Mouse (Mus musculus) forebrain, embryonic 11.5 days (tissue): ENCODE results near the gene Rnf128. TPM values are rescaled to one million over a fixed set of nuclear protein-coding genes. Genes with fewer than 3 reads are reported as not detected.

Experiments used
- ATAC-seq: fragments of 200-750 bp; cut with Nextera tagmentation; replicated peaks from 2 replicates; pipeline ENCODE4 v1.8.0; 2017; ENCODE audit warnings: moderate TSS enrichment; ENCODE audit not compliant: low FRiP score
- DNase-seq: peaks from one replicate; pipeline ENCODE4 v3.0.0-alpha.2; 2017; ENCODE audit warnings: low spot score
- H3K27ac ChIP-seq: fragments of 300-500 bp; sonication (generic); 2 replicates; pipeline ENCODE4 v1.5.1; 2014; ENCODE audit warnings: low read depth, low read length
- H3K27me3 ChIP-seq: fragments of 300-500 bp; sonication (generic); 2 replicates; pipeline ENCODE4 v1.6.1; 2014; ENCODE audit warnings: mild to moderate bottlenecking, low read length, mixed read lengths; ENCODE audit not compliant: control insufficient read depth, insufficient read depth
- H3K36me3 ChIP-seq: fragments of 300-500 bp; sonication (generic); 2 replicates; pipeline ENCODE4 v1.6.1; 2014; ENCODE audit warnings: mild to moderate bottlenecking, low read length, moderate library complexity, mixed read lengths; ENCODE audit not compliant: control insufficient read depth, insufficient read depth
- H3K4me1 ChIP-seq: fragments of 300-500 bp; sonication (generic); replicated peaks from 2 replicates; pipeline ENCODE4 v1.6.1; 2014; ENCODE audit warnings: low read length, mixed read lengths; ENCODE audit not compliant: control insufficient read depth, insufficient read depth
- H3K4me2 ChIP-seq: fragments of 300-500 bp; sonication (generic); 2 replicates; pipeline ENCODE4 v1.6.1; 2014; ENCODE audit warnings: low read depth, mild to moderate bottlenecking, low read length, moderate library complexity, mixed read lengths; ENCODE audit not compliant: severe bottlenecking
- H3K4me3 ChIP-seq: fragments of 300-500 bp; sonication (generic); 2 replicates; pipeline ENCODE4 v1.5.1; 2014; ENCODE audit warnings: low read depth, low read length
- H3K9ac ChIP-seq: fragments of 300-500 bp; sonication (generic); 2 replicates; pipeline ENCODE4 v1.6.1; 2014; ENCODE audit warnings: low read length
- H3K9me3 ChIP-seq: fragments of 300-500 bp; sonication (generic); 2 replicates; pipeline ENCODE4 v1.6.1; 2016; ENCODE audit warnings: low read length, mixed read lengths; ENCODE audit not compliant: control insufficient read depth
- WGBS: fragments of 180-500 bp; shearing (Covaris S2); extraction: QIAGEN DNeasy Blood & Tissue Kit; methylation state at CpG from one replicate; pipeline ENCODE4 v1.1.7; 2014; 5-methylcytosine and 5-hydroxymethylcytosine counted together
- polyA plus RNA-seq: library from polyadenylated mRNA; unstranded; fragments of >200 nt; fragmentation: Nextera tagmentation; extraction: Ambion mirVana; gene quantifications from 2 replicates; pipeline ENCODE4 v1.2.1, GENCODE M21; 2014

The Rnf128 gene
- polyA plus RNA-seq, 1 experiment from 2014 or later = 2.1 TPM

GRCm38 (mm10) chrX:139537641-139538397, 25.3 kb upstream of the Rnf128 start:
- Histone ChIP-seq H3K4me3 (no peak overlapping the region), H3K27ac (no peak overlapping the region), H3K9me3 (no peaks in the 10 kb centered on the region), H3K9ac (no peak overlapping the region), H3K36me3 (no peaks in the 10 kb centered on the region), H3K4me2 (no peak overlapping the region), H3K4me1 (no peaks in the 10 kb centered on the region), H3K27me3 (no peaks in the 10 kb centered on the region)
- 91% methylated on average over 5 of the region's 5 CpGs for WGBS
- ATAC-seq = no peak
- DNase-seq = no peak

GRCm38 (mm10) chrX:139543726-139544125, 19.4 kb upstream of the Rnf128 start:
- WGBS = 91% methylated on average over 7 of the region's 7 CpGs
- Histone ChIP-seq H3K4me1 (no peaks in the 10 kb centered on the region), H3K27ac (no peak overlapping the region), H3K4me2 (no peak overlapping the region), H3K27me3 (no peaks in the 10 kb centered on the region; the same call in 1 of the 2 replicates), H3K9me3 (no peaks in the 10 kb centered on the region), H3K36me3 (no peaks in the 10 kb centered on the region), H3K4me3 (no peak overlapping the region), H3K9ac (no peak overlapping the region)
- DNase-seq (no peak), ATAC-seq (no peak)

- no peak for ATAC-seq
- Histone ChIP-seq H3K27ac (no peak overlapping the region), H3K4me1 (no peaks in the 10 kb centered on the region), H3K36me3 (no peaks in the 10 kb centered on the region), H3K9ac (no peak overlapping the region), H3K4me3 (no peak overlapping the region), H3K9me3 (no peaks in the 10 kb centered on the region), H3K4me2 (no peak overlapping the region), H3K27me3 (no peaks in the 10 kb centered on the region; the same call in 1 of the 2 replicates)
- no peak for DNase-seq
- 79% methylated on average over 5 of the region's 5 CpGs for WGBS
Observed at GRCm38 (mm10) chrX:139550456-139550855, 12.7 kb upstream of the Rnf128 start.

GRCm38 (mm10) chrX:139552090-139552489, 11.0 kb upstream of the Rnf128 start:
- no peak overlapping the region for H3K27ac ChIP-seq
- H3K4me2 ChIP-seq = no peak overlapping the region
- H3K27me3 ChIP-seq = no peaks in the 10 kb centered on the region; the same call in 1 of the 2 replicates
- no peak for ATAC-seq
- H3K36me3 ChIP-seq = no peaks in the 10 kb centered on the region
- H3K9ac ChIP-seq = no peak overlapping the region
- no peak overlapping the region for H3K4me3 ChIP-seq
- DNase-seq = no peak
- no peaks in the 10 kb centered on the region for H3K9me3 ChIP-seq
- WGBS = 78% methylated on average over 2 of the region's 2 CpGs
- no peaks in the 10 kb centered on the region for H3K4me1 ChIP-seq

GRCm38 (mm10) chrX:139562255-139562924, 726 bp upstream of the Rnf128 start:
- Histone ChIP-seq H3K4me2 (no peak overlapping the region), H3K4me3 (no peak overlapping the region), H3K9me3 (no peaks in the 10 kb centered on the region), H3K9ac (no peak overlapping the region), H3K36me3 (no peaks in the 10 kb centered on the region), H3K27me3 (no peaks in the 10 kb centered on the region), H3K27ac (no peak overlapping the region), H3K4me1 (no peaks in the 10 kb centered on the region)
- 83% methylated on average over 5 of the region's 5 CpGs for WGBS
- DNase-seq (no peak), ATAC-seq (no peak)

GRCm38 (mm10) chrX:139570054-139570453, 6.9 kb downstream of the Rnf128 start:
- Histone ChIP-seq H3K36me3 (no peaks in the 10 kb centered on the region), H3K27me3 (no peaks in the 10 kb centered on the region), H3K27ac (no peak overlapping the region), H3K9ac (no peak overlapping the region), H3K4me1 (no peaks in the 10 kb centered on the region), H3K4me3 (no peak overlapping the region), H3K9me3 (no peaks in the 10 kb centered on the region), H3K4me2 (no peak overlapping the region)
- 92% methylated on average over 3 of the region's 3 CpGs for WGBS
- ATAC-seq (no peak), DNase-seq (no peak)

- DNase-seq = no peak
- WGBS = 83% methylated on average over 6 of the region's 6 CpGs
- no peak overlapping the region for H3K4me2 ChIP-seq
- H3K4me3 ChIP-seq = no peak overlapping the region
- H3K27ac ChIP-seq = no peak overlapping the region
- H3K9ac ChIP-seq = no peak overlapping the region
- no peaks in the 10 kb centered on the region for H3K9me3 ChIP-seq
- no peaks in the 10 kb centered on the region for H3K4me1 ChIP-seq
- no peaks in the 10 kb centered on the region for H3K36me3 ChIP-seq
- no peak for ATAC-seq
- H3K27me3 ChIP-seq = no peaks in the 10 kb centered on the region
Observed at GRCm38 (mm10) chrX:139578649-139579278, 15.6 kb downstream of the Rnf128 start.

- Histone ChIP-seq H3K27ac (no peak overlapping the region), H3K9ac (no peak overlapping the region), H3K36me3 (no peaks in the 10 kb centered on the region), H3K4me3 (no peak overlapping the region), H3K4me1 (no peaks in the 10 kb centered on the region), H3K4me2 (no peak overlapping the region), H3K27me3 (no peaks in the 10 kb centered on the region), H3K9me3 (no peaks in the 10 kb centered on the region)
- ATAC-seq (no peak), DNase-seq (no peak)
- WGBS = 56% methylated on average over 4 of the region's 4 CpGs
Observed at GRCm38 (mm10) chrX:139583616-139584015, 20.5 kb downstream of the Rnf128 start.
